Mouse (Mus musculus): ENCODE results near the gene Pde7b.

DNA sequence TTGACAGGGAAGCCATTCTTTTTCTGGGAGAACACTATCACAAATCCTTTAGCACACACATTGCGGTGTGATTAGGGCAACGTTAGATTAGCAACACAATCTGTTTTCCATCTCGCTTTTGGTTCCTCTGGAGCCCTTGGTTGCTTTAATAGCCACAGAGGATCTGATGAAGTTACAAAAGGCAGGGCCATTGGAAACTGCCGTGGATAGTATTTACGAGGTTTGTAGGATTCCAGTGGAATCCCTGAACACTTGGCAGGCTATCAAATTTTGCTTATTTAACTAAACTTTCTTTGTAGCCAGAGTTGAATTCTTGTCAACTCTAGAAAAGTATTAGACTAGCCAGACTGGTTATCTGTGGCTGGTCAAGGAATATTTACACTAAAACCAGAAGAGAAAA is 330.1 kb downstream of the Pde7b start:
- TF ChIP-seq CTCF (IDR thresholded peaks at IDR 0.05; ENCODE audit: low read depth, low read length) (no peak), POLR2A (IDR thresholded peaks at IDR 0.05; ENCODE audit: borderline replicate concordance, low read depth, low read length) (no peak)
